Mouse (Mus musculus) heart, postnatal 0 days (tissue): ENCODE measurements around the gene Ak3.

Source experiments
- CTCF ChIP-seq: IDR thresholded peaks from 2 replicates; pipeline ENCODE4 v1.5.1; 2016; ENCODE audit warnings: antibody characterized with exemption, control low read depth, low read depth
- EP300 ChIP-seq: IDR thresholded peaks from 2 replicates; pipeline ENCODE4 v1.6.1; 2016; ENCODE audit warnings: antibody characterized with exemption, low read depth

- TF ChIP-seq CTCF: no peak
- TF ChIP-seq EP300: 0 out of 2 replicates have a peak, but pooled peaks have one; percentile 34
These were observed 27.0 kb upstream of the Ak3 start for GRCm38 (mm10) chr19:29074802-29075201.
